Mouse (Mus musculus) spleen, adult 2 months (tissue): ENCODE data around the gene Zfp784.

Source experiments
- CTCF ChIP-seq: fragments of 200-500 bp; IDR thresholded peaks from 2 replicates; pipeline ENCODE4 v1.5.1; 2011; ENCODE audit warnings: mild to moderate bottlenecking, inconsistent platforms; ENCODE audit not compliant: insufficient read depth, insufficient read length, insufficient replicate concordance; ENCODE audit errors: extremely low read depth
- POLR2A ChIP-seq: fragments of 200-500 bp; IDR thresholded peaks from 2 replicates; pipeline ENCODE4 v1.6.1; 2011; ENCODE audit warnings: low read depth, low read length, inconsistent platforms

- TF ChIP-seq CTCF = no peak
- no peak for TF ChIP-seq POLR2A
Measured at GRCm38 (mm10) chr7:5086921-5087440, 48.7 kb upstream of the Zfp784 start.
